Mouse (Mus musculus) forebrain, embryonic 10.5 days (tissue): ENCODE measurements at regions not wholly inside any gene's neighbourhood (a gene's known extent, or its start where the extent isn't known, plus 50 kb on each side); places are given as distances from the start of the nearest gene placed in this dataset.

ENCODE experiments used
- DNase-seq: peaks from one replicate; pipeline ENCODE4 v3.0.0-alpha.2; 2017; ENCODE audit warnings: low spot score; ENCODE audit errors: extremely low spot score
- H3K27ac ChIP-seq: fragments of 300-500 bp; sonication (generic); 2 replicates; pipeline ENCODE4 v1.5.1; 2016; ENCODE audit warnings: mild to moderate bottlenecking
- H3K27me3 ChIP-seq: fragments of 300-500 bp; sonication (generic); 2 replicates; pipeline ENCODE4 v1.6.1; 2016; ENCODE audit warnings: mild to moderate bottlenecking; ENCODE audit not compliant: poor library complexity, severe bottlenecking
- H3K36me3 ChIP-seq: fragments of 300-500 bp; sonication (generic); replicated peaks from 2 replicates; pipeline ENCODE4 v1.6.1; 2016; ENCODE audit warnings: mild to moderate bottlenecking, moderate library complexity
- H3K4me1 ChIP-seq: fragments of 300-500 bp; sonication (generic); 2 replicates; pipeline ENCODE4 v1.6.1; 2016
- H3K4me3 ChIP-seq: fragments of 300-500 bp; sonication (generic); 2 replicates; pipeline ENCODE4 v1.5.1; 2016; ENCODE audit warnings: mild to moderate bottlenecking, moderate library complexity
- H3K9me3 ChIP-seq: fragments of 300-500 bp; sonication (generic); 2 replicates; pipeline ENCODE4 v1.6.1; 2016; ENCODE audit warnings: mild to moderate bottlenecking, moderate library complexity
- WGBS: fragments of 180-500 bp; shearing (Covaris S2); methylation state at CpG from one replicate; pipeline ENCODE4 v1.1.7; 2016; 5-methylcytosine and 5-hydroxymethylcytosine counted together

GRCm38 (mm10) chr13:112100592-112101420, 187.4 kb upstream of the Ankrd55 start:
- Histone ChIP-seq H3K27ac (peak overlapping the region; percentile 75), H3K36me3 (no peaks in the 10 kb centered on the region), H3K9me3 (no peaks in the 10 kb centered on the region), H3K27me3 (peaks cover 12% of the 10 kb centered on the region), H3K4me3 (peak overlapping the region; percentile 60), H3K4me1 (peaks cover 25% of the 10 kb centered on the region)
- WGBS: 3% methylated on average over 31 of the region's 31 CpGs
- DNase-seq: peak; percentile 67

- no peak for DNase-seq
- H3K27me3 ChIP-seq: peaks cover 12% of the 10 kb centered on the region
- WGBS: 65% methylated on average over 5 of the region's 5 CpGs
- no peak overlapping the region for H3K27ac ChIP-seq
- peaks cover 25% of the 10 kb centered on the region for H3K4me1 ChIP-seq
- H3K4me3 ChIP-seq: peak overlapping the region; percentile 60
- H3K36me3 ChIP-seq: no peaks in the 10 kb centered on the region
- H3K9me3 ChIP-seq: no peaks in the 10 kb centered on the region
These were observed 186.9 kb upstream of the Ankrd55 start for GRCm38 (mm10) chr13:112101421-112101756.

- WGBS: 88% methylated on average over 3 of the region's 3 CpGs
- no peak for DNase-seq
- peaks cover 15% of the 10 kb centered on the region for H3K27me3 ChIP-seq
- no peaks in the 10 kb centered on the region for H3K9me3 ChIP-seq
- H3K4me1 ChIP-seq: peaks cover 13% of the 10 kb centered on the region
- no peak overlapping the region for H3K4me3 ChIP-seq
- no peak overlapping the region for H3K27ac ChIP-seq
- H3K36me3 ChIP-seq: no peaks in the 10 kb centered on the region
These were observed 182.3 kb upstream of the Ankrd55 start for GRCm38 (mm10) chr13:112105953-112106352.

GRCm38 (mm10) chr13:112114741-112115201, 173.5 kb upstream of the Ankrd55 start:
- DNase-seq: no peak
- Histone ChIP-seq H3K36me3 (no peaks in the 10 kb centered on the region), H3K4me3 (no peak overlapping the region), H3K27me3 (peaks cover 9% of the 10 kb centered on the region; the same call in 1 of the 2 replicates), H3K4me1 (peaks cover 3% of the 10 kb centered on the region; the same call in 1 of the 2 replicates), H3K9me3 (no peaks in the 10 kb centered on the region), H3K27ac (no peak overlapping the region)
- 83% methylated on average over 7 of the region's 7 CpGs for WGBS

GRCm38 (mm10) chr13:112116101-112116726, 172.0 kb upstream of the Ankrd55 start:
- Histone ChIP-seq H3K36me3 (no peaks in the 10 kb centered on the region), H3K9me3 (no peaks in the 10 kb centered on the region), H3K27me3 (peaks cover 4% of the 10 kb centered on the region; the same call in 1 of the 2 replicates), H3K4me3 (no peak overlapping the region), H3K27ac (no peak overlapping the region), H3K4me1 (peaks cover 11% of the 10 kb centered on the region; the same call in 1 of the 2 replicates)
- no peak for DNase-seq
- WGBS: 87% methylated on average over 9 of the region's 9 CpGs

GRCm38 (mm10) chr13:112118564-112118963, 169.7 kb upstream of the Ankrd55 start:
- H3K9me3 ChIP-seq: no peaks in the 10 kb centered on the region
- WGBS: 95% methylated on average over 3 of the region's 3 CpGs

GRCm38 (mm10) chr13:112119611-112120041, 168.6 kb upstream of the Ankrd55 start:
- Histone ChIP-seq H3K4me1 (peaks cover 11% of the 10 kb centered on the region; the same call in 1 of the 2 replicates), H3K4me3 (no peak overlapping the region), H3K36me3 (no peaks in the 10 kb centered on the region), H3K27ac (no peak overlapping the region), H3K27me3 (no peaks in the 10 kb centered on the region), H3K9me3 (no peaks in the 10 kb centered on the region)
- no peak for DNase-seq
- 78% methylated on average over 11 of the region's 11 CpGs for WGBS

More at GRCm38 (mm10) chr13:112118564-112118963, 169.7 kb upstream of the Ankrd55 start:
- no peak overlapping the region for H3K4me3 ChIP-seq
- peaks cover 11% of the 10 kb centered on the region; the same call in 1 of the 2 replicates for H3K4me1 ChIP-seq
- H3K27me3 ChIP-seq: 0 out of 2 replicates have a peak, but pooled peaks cover 3% of the 10 kb centered on the region
- H3K36me3 ChIP-seq: no peaks in the 10 kb centered on the region
- H3K27ac ChIP-seq: no peak overlapping the region
- DNase-seq: no peak

- Histone ChIP-seq H3K4me1 (peaks cover 11% of the 10 kb centered on the region; the same call in 1 of the 2 replicates), H3K36me3 (no peaks in the 10 kb centered on the region), H3K9me3 (no peaks in the 10 kb centered on the region), H3K4me3 (no peak overlapping the region), H3K27ac (no peak overlapping the region), H3K27me3 (peaks cover 5% of the 10 kb centered on the region; the same call in 1 of the 2 replicates)
- no peak for DNase-seq
- WGBS: 70% methylated on average over 4 of the region's 4 CpGs
These were observed 167.9 kb upstream of the Ankrd55 start for GRCm38 (mm10) chr13:112120346-112120745.

- 95% methylated on average over 9 of the region's 9 CpGs for WGBS
- Histone ChIP-seq H3K4me3 (no peak overlapping the region), H3K4me1 (peaks cover 11% of the 10 kb centered on the region; the same call in 1 of the 2 replicates), H3K27ac (no peak overlapping the region), H3K36me3 (no peaks in the 10 kb centered on the region), H3K27me3 (peaks cover 5% of the 10 kb centered on the region; the same call in 1 of the 2 replicates), H3K9me3 (no peaks in the 10 kb centered on the region)
- no peak for DNase-seq
These were observed 167.1 kb upstream of the Ankrd55 start for GRCm38 (mm10) chr13:112121110-112121509.

- DNase-seq: no peak
- Histone ChIP-seq H3K27me3 (peaks cover 5% of the 10 kb centered on the region; the same call in 1 of the 2 replicates), H3K36me3 (no peaks in the 10 kb centered on the region), H3K4me1 (peaks cover 11% of the 10 kb centered on the region; the same call in 1 of the 2 replicates), H3K9me3 (no peaks in the 10 kb centered on the region), H3K4me3 (no peak overlapping the region), H3K27ac (no peak overlapping the region)
- WGBS: 70% methylated on average over 9 of the region's 9 CpGs
These were observed 165.3 kb upstream of the Ankrd55 start for GRCm38 (mm10) chr13:112122842-112123373.

- no peak for DNase-seq
- Histone ChIP-seq H3K4me3 (no peak overlapping the region), H3K27ac (no peak overlapping the region), H3K4me1 (peaks cover under 1% of the 10 kb centered on the region; the same call in 1 of the 2 replicates), H3K9me3 (no peaks in the 10 kb centered on the region), H3K27me3 (peaks cover 21% of the 10 kb centered on the region), H3K36me3 (no peaks in the 10 kb centered on the region)
- 86% methylated on average over 14 of the region's 14 CpGs for WGBS
These were observed 162.3 kb upstream of the Ankrd55 start for GRCm38 (mm10) chr13:112125769-112126469.

- no peaks in the 10 kb centered on the region for H3K36me3 ChIP-seq
- no peak overlapping the region for H3K4me3 ChIP-seq
- no peak for DNase-seq
- 85% methylated on average over 4 of the region's 4 CpGs for WGBS
- no peaks in the 10 kb centered on the region for H3K9me3 ChIP-seq
- no peak overlapping the region for H3K27ac ChIP-seq
- H3K27me3 ChIP-seq: peaks cover 23% of the 10 kb centered on the region
- peaks cover 15% of the 10 kb centered on the region for H3K4me1 ChIP-seq
These were observed 158.0 kb upstream of the Ankrd55 start for GRCm38 (mm10) chr13:112130220-112130619.
